In the genomic region with DNA sequence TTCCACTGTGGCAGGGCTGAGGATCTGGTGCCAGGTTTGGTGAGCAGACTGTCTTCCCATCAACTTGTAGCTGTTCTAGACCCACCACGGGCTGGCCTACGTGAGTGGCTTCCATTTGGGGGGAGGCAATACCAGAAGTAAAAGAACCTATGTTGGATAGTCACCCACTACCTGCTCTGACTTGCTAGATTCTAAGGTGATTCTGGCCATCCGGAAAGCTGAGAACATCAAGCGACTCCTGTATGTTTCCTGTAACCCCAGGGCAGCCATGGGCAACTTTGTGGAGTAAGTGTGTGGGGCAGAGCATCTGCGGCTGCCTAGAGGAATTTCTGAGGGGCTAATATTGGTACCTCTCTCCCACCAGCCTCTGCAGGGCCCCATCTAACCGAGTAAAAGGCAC, we compare ENCODE assay signal across 1 mouse cellular context.
TF ChIP-seq lines count a peak whose summit lies in the region.

No protein-coding gene starts in this region.

TF ChIP-seq in MEL, 35 proteins besides CTCF, POLR2A, EP300 and RAD21:
- peak; percentile 66 for TF ChIP-seq ZMIZ1 (IDR thresholded peaks at IDR 0.05; ENCODE audit: low read depth, low read length)
- no peak for TF ChIP-seq TBP (IDR thresholded peaks at IDR 0.05; ENCODE audit: low read depth, low read length)
TF ChIP-seq in MEL: peak in this region for 1.
